Mouse (Mus musculus): ENCODE measurements around the gene Cep350. TPM values are rescaled to one million over a fixed set of nuclear protein-coding genes. Genes with fewer than 3 reads are reported as not detected.

Cep350 gene
- polyA plus RNA-seq, 1 experiment from 2014 or later: 19.1 TPM

- Histone ChIP-seq H3K4me1 (ENCODE audit: control insufficient read depth, insufficient read depth, low read length) (no peaks in the 10 kb centered on the region), H3K4me3 (ENCODE audit: low read depth, low read length) (no peak overlapping the region), H3K4me2 (ENCODE audit: low read depth, low read length) (no peak overlapping the region), H3K27ac (ENCODE audit: low read depth, low read length) (no peak overlapping the region), H3K9me3 (ENCODE audit: control insufficient read depth, low read length) (no peaks in the 10 kb centered on the region), H3K9ac (replicated peaks; ENCODE audit: low read depth, low read length) (no peak overlapping the region), H3K36me3 (ENCODE audit: control insufficient read depth, insufficient read depth, low read length) (peaks cover 16% of the 10 kb centered on the region), H3K27me3 (ENCODE audit: control insufficient read depth, insufficient read depth, low read length) (no peaks in the 10 kb centered on the region)
- 97% methylated on average over 5 of the region's 5 CpGs for WGBS
- no peak for ATAC-seq (ENCODE audit: low read depth)
Measured at GRCm38 (mm10) chr1:155853009-155853408, 120.0 kb downstream of the Cep350 start.

DNA sequence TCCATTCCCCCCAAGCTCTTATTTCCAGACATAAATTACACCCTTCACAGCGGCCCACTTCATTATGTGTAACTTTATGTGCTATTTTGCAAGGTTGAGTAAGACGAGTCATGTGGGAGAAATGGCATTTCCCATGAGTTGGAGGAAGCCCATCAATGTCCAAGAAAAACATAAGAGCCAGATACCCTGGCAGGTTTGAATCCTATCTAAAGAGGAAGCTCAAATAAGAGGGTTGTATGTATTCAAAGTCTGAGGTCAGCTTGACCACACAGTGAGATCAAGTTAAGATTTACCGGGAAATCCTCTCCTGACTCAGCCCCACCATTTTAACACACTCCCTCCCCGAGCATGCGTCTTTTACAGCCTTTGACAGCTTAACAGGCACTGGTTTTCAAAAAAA is 128.8 kb downstream of the Cep350 start:
- 66% methylated on average over 5 of the region's 5 CpGs for WGBS
- no peak for ATAC-seq (ENCODE audit: low read depth)

GRCm38 (mm10) chr1:155843538-155843937 is 129.5 kb downstream of the Cep350 start:
- Histone ChIP-seq H3K27ac (ENCODE audit: low read depth, low read length) (no peak overlapping the region), H3K9me3 (ENCODE audit: control insufficient read depth, low read length) (no peaks in the 10 kb centered on the region), H3K9ac (replicated peaks; ENCODE audit: low read depth, low read length) (no peak overlapping the region), H3K4me3 (ENCODE audit: low read depth, low read length) (no peak overlapping the region), H3K36me3 (ENCODE audit: control insufficient read depth, insufficient read depth, low read length) (peaks cover 24% of the 10 kb centered on the region), H3K4me1 (ENCODE audit: control insufficient read depth, insufficient read depth, low read length) (no peaks in the 10 kb centered on the region), H3K4me2 (ENCODE audit: low read depth, low read length) (no peak overlapping the region), H3K27me3 (ENCODE audit: control insufficient read depth, insufficient read depth, low read length) (no peaks in the 10 kb centered on the region)
- no peak for ATAC-seq (ENCODE audit: low read depth)
- WGBS: 97% methylated on average over 4 of the region's 4 CpGs

More for the DNA sequence above, 128.8 kb downstream of the Cep350 start:
- H3K27ac ChIP-seq (ENCODE audit: low read depth, low read length): no peak overlapping the region
- no peaks in the 10 kb centered on the region for H3K4me1 ChIP-seq (ENCODE audit: control insufficient read depth, insufficient read depth, low read length)
- no peak overlapping the region for H3K4me2 ChIP-seq (ENCODE audit: low read depth, low read length)
- H3K9ac ChIP-seq (replicated peaks; ENCODE audit: low read depth, low read length): no peak overlapping the region
- no peaks in the 10 kb centered on the region for H3K27me3 ChIP-seq (ENCODE audit: control insufficient read depth, insufficient read depth, low read length)
- no peak overlapping the region for H3K4me3 ChIP-seq (ENCODE audit: low read depth, low read length)
- H3K36me3 ChIP-seq (ENCODE audit: control insufficient read depth, insufficient read depth, low read length): peaks cover 25% of the 10 kb centered on the region
- no peaks in the 10 kb centered on the region for H3K9me3 ChIP-seq (ENCODE audit: control insufficient read depth, low read length)

- no peak for ATAC-seq (ENCODE audit: low read depth)
- WGBS: 87% methylated on average over 2 of the region's 2 CpGs
- no peaks in the 10 kb centered on the region for H3K4me1 ChIP-seq (ENCODE audit: control insufficient read depth, insufficient read depth, low read length)
- H3K4me3 ChIP-seq (ENCODE audit: low read depth, low read length): no peak overlapping the region
- no peak overlapping the region for H3K9ac ChIP-seq (replicated peaks; ENCODE audit: low read depth, low read length)
- no peaks in the 10 kb centered on the region for H3K9me3 ChIP-seq (ENCODE audit: control insufficient read depth, low read length)
- no peak overlapping the region for H3K27ac ChIP-seq (ENCODE audit: low read depth, low read length)
- H3K27me3 ChIP-seq (ENCODE audit: control insufficient read depth, insufficient read depth, low read length): no peaks in the 10 kb centered on the region
- H3K36me3 ChIP-seq (ENCODE audit: control insufficient read depth, insufficient read depth, low read length): no peaks in the 10 kb centered on the region
- H3K4me2 ChIP-seq (ENCODE audit: low read depth, low read length): no peak overlapping the region
Measured at GRCm38 (mm10) chr1:155835667-155836066, 137.4 kb downstream of the Cep350 start.

GRCm38 (mm10) chr1:155833610-155834009 is 139.4 kb downstream of the Cep350 start:
- no peak overlapping the region for H3K4me2 ChIP-seq (ENCODE audit: low read depth, low read length)
- no peak overlapping the region for H3K4me3 ChIP-seq (ENCODE audit: low read depth, low read length)
- no peaks in the 10 kb centered on the region for H3K9me3 ChIP-seq (ENCODE audit: control insufficient read depth, low read length)
- ATAC-seq (ENCODE audit: low read depth): no peak
- H3K36me3 ChIP-seq (ENCODE audit: control insufficient read depth, insufficient read depth, low read length): no peaks in the 10 kb centered on the region
- H3K27ac ChIP-seq (ENCODE audit: low read depth, low read length): no peak overlapping the region
- no peaks in the 10 kb centered on the region for H3K27me3 ChIP-seq (ENCODE audit: control insufficient read depth, insufficient read depth, low read length)
- H3K9ac ChIP-seq (replicated peaks; ENCODE audit: low read depth, low read length): no peak overlapping the region
- WGBS: 92% methylated on average over 9 of the region's 9 CpGs
- no peaks in the 10 kb centered on the region for H3K4me1 ChIP-seq (ENCODE audit: control insufficient read depth, insufficient read depth, low read length)

- no peak overlapping the region for H3K4me3 ChIP-seq (ENCODE audit: low read depth, low read length)
- no peaks in the 10 kb centered on the region for H3K9me3 ChIP-seq (ENCODE audit: control insufficient read depth, low read length)
- H3K9ac ChIP-seq (replicated peaks; ENCODE audit: low read depth, low read length): no peak overlapping the region
- no peak overlapping the region for H3K4me2 ChIP-seq (ENCODE audit: low read depth, low read length)
- 87% methylated on average over 3 of the region's 3 CpGs for WGBS
- no peak for ATAC-seq (ENCODE audit: low read depth)
- no peaks in the 10 kb centered on the region for H3K4me1 ChIP-seq (ENCODE audit: control insufficient read depth, insufficient read depth, low read length)
- H3K36me3 ChIP-seq (ENCODE audit: control insufficient read depth, insufficient read depth, low read length): no peaks in the 10 kb centered on the region
- no peaks in the 10 kb centered on the region for H3K27me3 ChIP-seq (ENCODE audit: control insufficient read depth, insufficient read depth, low read length)
- no peak overlapping the region for H3K27ac ChIP-seq (ENCODE audit: low read depth, low read length)
Measured at GRCm38 (mm10) chr1:155831958-155832357, 141.1 kb downstream of the Cep350 start.

- no peaks in the 10 kb centered on the region for H3K4me1 ChIP-seq (ENCODE audit: control insufficient read depth, insufficient read depth, low read length)
- H3K4me3 ChIP-seq (ENCODE audit: low read depth, low read length): no peak overlapping the region
- no peak overlapping the region for H3K27ac ChIP-seq (ENCODE audit: low read depth, low read length)
- H3K9ac ChIP-seq (replicated peaks; ENCODE audit: low read depth, low read length): no peak overlapping the region
- no peak overlapping the region for H3K4me2 ChIP-seq (ENCODE audit: low read depth, low read length)
- 82% methylated on average over 6 of the region's 6 CpGs for WGBS
- H3K27me3 ChIP-seq (ENCODE audit: control insufficient read depth, insufficient read depth, low read length): no peaks in the 10 kb centered on the region
- ATAC-seq (ENCODE audit: low read depth): no peak
- H3K9me3 ChIP-seq (ENCODE audit: control insufficient read depth, low read length): no peaks in the 10 kb centered on the region
- no peaks in the 10 kb centered on the region for H3K36me3 ChIP-seq (ENCODE audit: control insufficient read depth, insufficient read depth, low read length)
Measured at GRCm38 (mm10) chr1:155830861-155831260, 142.2 kb downstream of the Cep350 start.

DNA sequence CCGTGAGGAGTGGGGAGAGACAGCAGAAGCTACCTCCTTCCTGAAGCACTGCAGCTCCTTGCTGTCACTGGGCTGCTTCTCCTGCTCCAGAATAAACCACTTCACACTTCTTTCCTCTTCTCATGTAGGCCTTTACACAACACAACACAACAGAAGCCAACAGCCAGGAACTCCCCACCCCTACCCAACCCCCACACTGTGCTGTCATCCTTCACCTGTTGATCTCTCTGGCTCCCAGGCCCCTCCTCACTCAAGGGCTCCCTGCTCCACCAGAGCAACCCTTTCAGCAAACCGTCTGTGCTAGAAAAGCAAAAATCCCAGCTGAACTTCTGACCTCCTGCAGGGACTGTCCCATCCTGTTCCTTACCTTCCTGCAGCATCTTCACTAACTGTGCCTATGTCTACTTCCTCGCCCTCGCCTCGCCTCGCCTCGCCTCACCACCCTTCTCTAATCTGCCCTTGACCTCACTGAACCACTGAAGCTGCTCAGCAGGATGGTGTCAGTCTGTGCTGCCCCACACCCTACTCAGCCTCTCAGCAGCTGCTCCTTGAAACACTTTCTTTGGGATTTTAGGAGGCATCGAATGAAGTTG is 145.3 kb downstream of the Cep350 start:
- Histone ChIP-seq H3K27ac (ENCODE audit: low read depth, low read length) (no peak overlapping the region), H3K27me3 (ENCODE audit: control insufficient read depth, insufficient read depth, low read length) (no peaks in the 10 kb centered on the region), H3K9ac (replicated peaks; ENCODE audit: low read depth, low read length) (no peak overlapping the region), H3K9me3 (ENCODE audit: control insufficient read depth, low read length) (no peaks in the 10 kb centered on the region), H3K36me3 (ENCODE audit: control insufficient read depth, insufficient read depth, low read length) (no peaks in the 10 kb centered on the region), H3K4me3 (ENCODE audit: low read depth, low read length) (no peak overlapping the region), H3K4me1 (ENCODE audit: control insufficient read depth, insufficient read depth, low read length) (no peaks in the 10 kb centered on the region), H3K4me2 (ENCODE audit: low read depth, low read length) (no peak overlapping the region)
- no peak for ATAC-seq (ENCODE audit: low read depth)
- 69% methylated on average over 8 of the region's 8 CpGs for WGBS

DNA sequence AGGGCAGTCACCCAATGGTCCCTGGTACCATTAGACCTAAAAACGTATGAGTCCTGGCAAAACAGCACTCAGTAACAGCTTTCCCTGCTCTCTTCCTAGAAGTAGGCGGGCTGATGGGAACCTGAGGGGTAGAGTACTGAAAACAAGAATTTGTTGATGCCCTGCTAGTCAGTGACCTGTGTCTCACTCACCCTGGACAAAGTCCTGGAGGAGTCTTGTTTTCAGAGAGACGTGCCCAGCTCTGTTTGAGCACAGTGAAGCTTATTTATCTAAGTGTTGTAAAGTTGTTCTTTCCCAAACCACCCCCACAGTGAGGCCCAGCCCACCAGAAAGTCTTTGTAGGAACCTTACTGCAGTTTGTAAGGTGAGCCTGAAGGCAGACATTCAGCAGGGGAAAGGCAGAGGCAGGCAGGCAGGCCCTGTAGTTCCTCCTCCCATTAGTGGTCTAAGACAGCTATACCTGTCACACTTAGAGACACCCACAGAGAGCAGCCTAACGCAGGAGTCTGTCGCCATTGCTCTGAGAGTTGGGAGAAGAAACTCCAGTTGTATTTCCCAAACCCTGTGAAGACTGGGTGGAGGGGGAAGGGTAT is 146.2 kb downstream of the Cep350 start:
- Histone ChIP-seq H3K4me2 (ENCODE audit: low read depth, low read length) (no peak overlapping the region), H3K9ac (replicated peaks; ENCODE audit: low read depth, low read length) (no peak overlapping the region), H3K4me1 (ENCODE audit: control insufficient read depth, insufficient read depth, low read length) (no peaks in the 10 kb centered on the region), H3K27me3 (ENCODE audit: control insufficient read depth, insufficient read depth, low read length) (no peaks in the 10 kb centered on the region), H3K4me3 (ENCODE audit: low read depth, low read length) (no peak overlapping the region), H3K27ac (ENCODE audit: low read depth, low read length) (no peak overlapping the region), H3K36me3 (ENCODE audit: control insufficient read depth, insufficient read depth, low read length) (no peaks in the 10 kb centered on the region), H3K9me3 (ENCODE audit: control insufficient read depth, low read length) (no peaks in the 10 kb centered on the region)
- ATAC-seq (ENCODE audit: low read depth): no peak
- 46% methylated on average over 5 of the region's 5 CpGs for WGBS
